Mouse (Mus musculus) liver, postnatal 0 days (tissue): ENCODE data around the gene Gm40460.

Experiments used
- CTCF ChIP-seq: sonication (generic); IDR thresholded peaks from 2 replicates; pipeline ENCODE4 v1.5.1; 2016; ENCODE audit warnings: antibody characterized with exemption, low read depth
- EP300 ChIP-seq: IDR thresholded peaks from 2 replicates; pipeline ENCODE4 v1.6.1; 2016; ENCODE audit warnings: antibody characterized with exemption, low read depth, mild to moderate bottlenecking

- TF ChIP-seq EP300 = no peak
- peak; percentile 64 for TF ChIP-seq CTCF
Observed at GRCm38 (mm10) chr7:142255517-142255916, 14.6 kb upstream of the Gm40460 start.
